Comparison of ENCODE assay signal across 9 mouse cellular contexts in the genomic region with DNA sequence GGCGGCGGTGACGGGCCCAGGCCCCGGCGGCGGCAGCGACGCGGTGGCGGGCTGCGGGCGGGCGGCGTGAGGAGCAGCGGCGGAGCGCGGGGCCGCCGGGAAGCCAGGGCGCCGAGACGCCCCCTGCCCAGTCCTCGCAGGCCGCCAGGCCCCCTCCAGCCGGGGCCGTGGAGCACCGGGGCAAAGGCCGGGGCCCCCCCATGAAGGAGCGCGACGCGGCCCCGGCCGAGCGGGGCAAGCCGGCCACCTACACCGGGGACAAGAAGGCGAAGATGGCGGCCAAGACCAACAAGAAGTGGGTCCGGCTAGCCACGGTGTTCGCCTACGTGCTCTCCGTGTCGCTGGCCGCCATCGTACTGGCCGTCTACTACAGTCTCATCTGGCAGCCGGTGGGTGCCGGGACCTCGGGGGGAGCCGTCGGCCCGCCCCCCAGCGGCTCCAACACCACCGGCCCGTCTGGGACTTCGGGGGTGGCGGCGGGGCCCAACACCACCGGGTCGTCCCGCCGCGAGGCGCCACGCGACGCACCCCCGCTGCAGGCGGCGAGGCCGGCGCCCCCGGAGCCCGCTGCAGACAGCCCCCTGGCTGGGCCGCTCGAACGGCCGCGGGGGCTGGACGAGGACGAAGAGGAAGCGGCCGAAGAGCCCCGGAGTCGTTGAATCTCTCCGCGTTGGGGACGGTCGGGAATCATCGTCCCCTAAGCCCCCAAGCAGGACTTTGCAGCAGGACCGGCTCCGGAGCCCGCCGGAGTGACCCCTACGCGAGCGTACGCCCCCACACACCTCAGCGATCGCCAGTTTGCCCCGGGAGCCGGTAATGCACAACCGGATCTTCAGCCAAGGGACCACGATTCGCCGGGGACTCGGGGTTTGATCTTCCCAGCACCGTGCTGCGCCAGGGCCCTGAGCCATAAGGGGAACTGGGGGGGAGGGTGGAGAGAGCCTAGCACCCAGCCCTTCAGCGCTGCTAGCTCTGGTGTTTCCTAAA. TPM values are rescaled to one million over a fixed set of nuclear protein-coding genes. Genes with fewer than 3 reads are reported as not detected.
DNase-seq lines count a peak whose midpoint lies in the region; ATAC-seq and TF ChIP-seq lines count a peak whose summit lies in the region.
"Had no signal": no experiment of that assay in that cellular context is flagged by ENCODE, and none has a peak within 500 bp of the region (broad histone marks: within the 10 kb centered on the region; RNA-seq: fewer than 3 reads in every experiment).

No protein-coding gene starts in this region.

- H3K4me2 ChIP-seq in hindbrain, embryonic 16.5 days (ENCODE audit: low read length) = peak overlapping the region; percentile 78
- H3K4me2 ChIP-seq in liver, embryonic 14.5 days (ENCODE audit: low read depth) = peak overlapping the region; percentile 80
- H3K4me2 ChIP-seq in neural tube, embryonic 15.5 days = peak overlapping the region; percentile 89

- WGBS in lung, adult 2 months = 5% methylated on average over 110 of the region's 113 CpGs
- under 1% methylated on average over 69 of the region's 113 CpGs for WGBS in hindbrain, embryonic 16.5 days
- WGBS in liver, embryonic 14.5 days (ENCODE audit: insufficient replicate concordance) = under 1% methylated on average over 112 of the region's 113 CpGs
- under 1% methylated on average over 89 of the region's 113 CpGs for whole genome bisulfite sequencing in neural tube, embryonic 15.5 days

- TF ChIP-seq POLR2A in lung, adult 2 months (IDR thresholded peaks at IDR 0.05; ENCODE audit: borderline replicate concordance, extremely low read depth, low read depth, low read length) = no peak

- peak overlapping the region; percentile 97 for H3K9ac ChIP-seq in hindbrain, embryonic 16.5 days (ENCODE audit: low read depth, low read length)
- H3K9ac ChIP-seq in liver, embryonic 14.5 days (replicated peaks) = peak overlapping the region; percentile 91
- H3K9ac ChIP-seq in neural tube, embryonic 15.5 days (replicated peaks) = peak overlapping the region; percentile 71

- H3K9me3 ChIP-seq in erythroblast, embryonic 14.5 days (ENCODE audit: control insufficient read depth, low read length) = no peaks in the 10 kb centered on the region
- H3K9me3 ChIP-seq in hindbrain, embryonic 16.5 days (ENCODE audit: control insufficient read depth, low read length) = no peaks in the 10 kb centered on the region
- no peaks in the 10 kb centered on the region for H3K9me3 ChIP-seq in liver, embryonic 14.5 days (ENCODE audit: control insufficient read depth, low read length)
- no peaks in the 10 kb centered on the region for H3K9me3 ChIP-seq in neural tube, embryonic 15.5 days (replicated peaks)

- H3K4me1 ChIP-seq in lung, adult 2 months (ENCODE audit: control insufficient read depth, insufficient read depth, low read length) = peaks cover 25% of the 10 kb centered on the region
- peaks cover 68% of the 10 kb centered on the region for H3K4me1 ChIP-seq in erythroblast, embryonic 14.5 days (ENCODE audit: control insufficient read depth)
- H3K4me1 ChIP-seq in hindbrain, embryonic 16.5 days (ENCODE audit: control insufficient read depth, insufficient read depth, low read depth, low read length) = peaks cover 36% of the 10 kb centered on the region
- peaks cover 12 to 25% of the 10 kb centered on the region in 2 experiments for H3K4me1 ChIP-seq in liver, embryonic 14.5 days (replicated peaks; ENCODE audit: control insufficient read depth in 2 of 2, insufficient read depth in 2 of 2, low read length in 1 of 2)
- H3K4me1 ChIP-seq in neural tube, embryonic 15.5 days = peaks cover 64% of the 10 kb centered on the region

- no peak for TF ChIP-seq CTCF in lung, adult 2 months (IDR thresholded peaks at IDR 0.05; ENCODE audit: insufficient read depth, low read length)
- TF ChIP-seq CTCF in liver, embryonic 14.5 days (IDR thresholded peaks at IDR 0.05; ENCODE audit: low read depth) = no peak

- DNase-seq in lung, adult 2 months = peak; percentile 59
- no peak for DNase-seq in lung, postnatal 14 days
- DNase-seq in adrenal gland, postnatal 25 days = peak; percentile 38
- DNase-seq in liver, embryonic 14.5 days (ENCODE audit: low read depth in 3 of 3, low spot score in 3 of 3) = no peak
- DNase-seq in urinary bladder, postnatal 36 days (ENCODE audit: low spot score in 2 of 2) = no peak

- peak overlapping the region; percentile 91 for H3K4me3 ChIP-seq in lung, adult 2 months (replicated peaks; ENCODE audit: extremely low read depth, low read depth, low read length)
- H3K4me3 ChIP-seq in erythroblast, embryonic 14.5 days (replicated peaks) = peak overlapping the region; percentile 91
- H3K4me3 ChIP-seq in hindbrain, embryonic 16.5 days (ENCODE audit: low read length) = peak overlapping the region; percentile 90
- H3K4me3 ChIP-seq in liver, embryonic 14.5 days (ENCODE audit: insufficient read depth in 1 of 2, low read depth in 2 of 2, low read length in 2 of 2) = peak overlapping the region; percentile 78 to 88
- H3K4me3 ChIP-seq in neural tube, embryonic 15.5 days (replicated peaks) = peak overlapping the region; percentile 62

- ATAC-seq in hindbrain, embryonic 16.5 days = peak; percentile 53
- ATAC-seq in liver, embryonic 14.5 days (ENCODE audit: insufficient read depth) = peak; percentile 57
- peak; percentile 70 for ATAC-seq in neural tube, embryonic 15.5 days (ENCODE audit: low FRiP score)

- no peak for TF ChIP-seq EP300 in liver, embryonic 14.5 days (IDR thresholded peaks at IDR 0.05; ENCODE audit: low read depth)

- H3K27me3 ChIP-seq in erythroblast, embryonic 14.5 days (ENCODE audit: control insufficient read depth) = peaks cover 19% of the 10 kb centered on the region
- no peaks in the 10 kb centered on the region for H3K27me3 ChIP-seq in hindbrain, embryonic 16.5 days (replicated peaks; ENCODE audit: control insufficient read depth, insufficient read depth, low read length)
- H3K27me3 ChIP-seq in liver, embryonic 14.5 days (ENCODE audit: control insufficient read depth, insufficient read depth, low read length) = peaks cover 5% of the 10 kb centered on the region
- peaks cover 14% of the 10 kb centered on the region; the same call in 1 of the 2 replicates for H3K27me3 ChIP-seq in neural tube, embryonic 15.5 days (replicated peaks)

- H3K27ac ChIP-seq in hindbrain, embryonic 16.5 days (ENCODE audit: low read depth, low read length) = peak overlapping the region; percentile 71
- H3K27ac ChIP-seq in liver, embryonic 14.5 days = no peak overlapping the region
- peak overlapping the region; percentile 64 for H3K27ac ChIP-seq in neural tube, embryonic 15.5 days (replicated peaks)

- H3K36me3 ChIP-seq in erythroblast, embryonic 14.5 days (ENCODE audit: control insufficient read depth) = peaks cover 38% of the 10 kb centered on the region
- H3K36me3 ChIP-seq in hindbrain, embryonic 16.5 days (ENCODE audit: control insufficient read depth, insufficient read depth, low read length) = no peaks in the 10 kb centered on the region
- no peaks in the 10 kb centered on the region for H3K36me3 ChIP-seq in liver, embryonic 14.5 days (replicated peaks; ENCODE audit: control insufficient read depth, insufficient read depth, low read depth)
- no peaks in the 10 kb centered on the region; the same call in 1 of the 2 replicates for H3K36me3 ChIP-seq in neural tube, embryonic 15.5 days

RNA-seq across cellular contexts. Expression of gene Inafm2, which starts 0.7 kb away (rescaled TPM):
- polyA plus RNA-seq in lung, adult 2 months (2012; rRNA removed) = 18.1 and 23.5 TPM in 2 replicates
- total RNA-seq in adrenal gland, postnatal 25 days (2021) = 33.9 and 37.3 TPM in 2 replicates
- polyA plus RNA-seq in erythroblast, embryonic 14.5 days (2012) = 2.5 and 3.0 TPM in 2 replicates
- 20.2 and 20.4 TPM in 2 replicates for polyA plus RNA-seq in hindbrain, embryonic 16.5 days (2015; fragmentation: Nextera tagmentation; extraction: Ambion mirVana)
- 4.1 and 5.0 TPM in 2 replicates for polyA plus RNA-seq in liver, embryonic 14.5 days (2012; rRNA removed)
- 18.3 and 22.8 TPM in 2 replicates for polyA plus RNA-seq in liver, embryonic 14.5 days (2014; fragmentation: Nextera tagmentation; extraction: Ambion mirVana)
- 22.0 and 23.5 TPM in 2 replicates for polyA plus RNA-seq in neural tube, embryonic 15.5 days (2015; fragmentation: Nextera tagmentation; extraction: Ambion mirVana)

RNA-seq across cellular contexts. Expression of gene Ccdc9b, which starts 16.3 kb away (rescaled TPM):
- 20.8 and 27.6 TPM in 2 replicates for polyA plus RNA-seq in lung, adult 2 months (2012; rRNA removed)
- total RNA-seq in adrenal gland, postnatal 25 days (2021) = 6.1 and 8.1 TPM in 2 replicates
- not detected in 2 replicates for polyA plus RNA-seq in erythroblast, embryonic 14.5 days (2012)
- polyA plus RNA-seq in hindbrain, embryonic 16.5 days (2015; fragmentation: Nextera tagmentation; extraction: Ambion mirVana) = 1.0 and 1.3 TPM in 2 replicates
- 0.28 and 0.39 TPM in 2 replicates for polyA plus RNA-seq in liver, embryonic 14.5 days (2012; rRNA removed)
- polyA plus RNA-seq in liver, embryonic 14.5 days (2014; fragmentation: Nextera tagmentation; extraction: Ambion mirVana) = 0.04 and 0.16 TPM in 2 replicates
- polyA plus RNA-seq in neural tube, embryonic 15.5 days (2015; fragmentation: Nextera tagmentation; extraction: Ambion mirVana) = 0.97 and 1.2 TPM in 2 replicates

RNA-seq across cellular contexts. Expression of gene Plcb2, which starts 18.0 kb away (rescaled TPM):
- polyA plus RNA-seq in lung, adult 2 months (2012; rRNA removed) = 11.8 and 15.2 TPM in 2 replicates
- total RNA-seq in adrenal gland, postnatal 25 days (2021) = 0.76 and 2.1 TPM in 2 replicates
- polyA plus RNA-seq in erythroblast, embryonic 14.5 days (2012) = 0.07 and 0.16 TPM in 2 replicates
- 0.88 and 1.1 TPM in 2 replicates for polyA plus RNA-seq in hindbrain, embryonic 16.5 days (2015; fragmentation: Nextera tagmentation; extraction: Ambion mirVana)
- polyA plus RNA-seq in liver, embryonic 14.5 days (2012; rRNA removed) = 2.6 and 3.1 TPM in 2 replicates
- 1.5 and 1.7 TPM in 2 replicates for polyA plus RNA-seq in liver, embryonic 14.5 days (2014; fragmentation: Nextera tagmentation; extraction: Ambion mirVana)
- 1.0 and 2.2 TPM in 2 replicates for polyA plus RNA-seq in neural tube, embryonic 15.5 days (2015; fragmentation: Nextera tagmentation; extraction: Ambion mirVana)

RNA-seq across cellular contexts. Expression of gene Phgr1, which starts 26.4 kb away (rescaled TPM):
- polyA plus RNA-seq in lung, adult 2 months (2012; rRNA removed) = 2.2 and 70.4 TPM in 2 replicates
- total RNA-seq in adrenal gland, postnatal 25 days (2021) = not detected in 2 replicates
- polyA plus RNA-seq in erythroblast, embryonic 14.5 days (2012) = not detected in 2 replicates
- not detected in 2 replicates for polyA plus RNA-seq in hindbrain, embryonic 16.5 days (2015; fragmentation: Nextera tagmentation; extraction: Ambion mirVana)
- not detected in 2 replicates for polyA plus RNA-seq in liver, embryonic 14.5 days (2012; rRNA removed)
- polyA plus RNA-seq in liver, embryonic 14.5 days (2014; fragmentation: Nextera tagmentation; extraction: Ambion mirVana) = not detected in 2 replicates
- 1.2 TPM in 1 of 2 replicates, not detected in the other for polyA plus RNA-seq in neural tube, embryonic 15.5 days (2015; fragmentation: Nextera tagmentation; extraction: Ambion mirVana)
- total RNA-seq: common myeloid progenitor, adult 5-6 weeks had no signal

RNA-seq across cellular contexts. Expression of gene Disp2, which starts 33.3 kb away (rescaled TPM):
- polyA plus RNA-seq in lung, adult 2 months (2012; rRNA removed) = 5.8 and 9.2 TPM in 2 replicates
- total RNA-seq in adrenal gland, postnatal 25 days (2021) = 23.0 and 37.8 TPM in 2 replicates
- polyA plus RNA-seq in erythroblast, embryonic 14.5 days (2012) = 0.02 TPM in 1 of 2 replicates, not detected in the other
- 82.9 and 87.0 TPM in 2 replicates for polyA plus RNA-seq in hindbrain, embryonic 16.5 days (2015; fragmentation: Nextera tagmentation; extraction: Ambion mirVana)
- polyA plus RNA-seq in liver, embryonic 14.5 days (2012; rRNA removed) = 0.21 and 0.40 TPM in 2 replicates
- 0.25 and 0.27 TPM in 2 replicates for polyA plus RNA-seq in liver, embryonic 14.5 days (2014; fragmentation: Nextera tagmentation; extraction: Ambion mirVana)
- polyA plus RNA-seq in neural tube, embryonic 15.5 days (2015; fragmentation: Nextera tagmentation; extraction: Ambion mirVana) = 65.4 and 75.6 TPM in 2 replicates
- total RNA-seq: common myeloid progenitor, adult 5-6 weeks had no signal

Comparison
In these comparisons a context has a peak if more than half of its experiments do, and no peak if none do; other contexts are left out.
1. DNase-seq: peak in lung, adult 2 months (single experiment) and adrenal gland, postnatal 25 days (single experiment); none in lung, postnatal 14 days (single experiment), liver, embryonic 14.5 days (0 of 3) and urinary bladder, postnatal 36 days (0 of 2).
2. Peak in every context shown above with its lines, with median percentiles within 50 percentile points of each other: H3K4me3 ChIP-seq, ATAC-seq, H3K4me2 ChIP-seq and H3K9ac ChIP-seq.